Mouse (Mus musculus) ES-E14 (cell line): ENCODE measurements at regions not wholly inside any gene's neighbourhood (a gene's known extent, or its start where the extent isn't known, plus 50 kb on each side); places are given as distances from the start of the nearest gene placed in this dataset.

Experiments
- CHD2 ChIP-seq: IDR thresholded peaks from 2 replicates; pipeline ENCODE4 v1.6.1; 2014; ENCODE audit warnings: mild to moderate bottlenecking, low read depth, low read length, inconsistent platforms
- HCFC1 ChIP-seq: IDR thresholded peaks from 2 replicates; pipeline ENCODE4 v1.6.1; 2012; ENCODE audit warnings: low read length, inconsistent platforms, borderline replicate concordance; ENCODE audit not compliant: insufficient read depth
- MAFK ChIP-seq: IDR thresholded peaks from 2 replicates; pipeline ENCODE4 v1.6.1; 2014; ENCODE audit warnings: mild to moderate bottlenecking, low read depth, low read length, inconsistent platforms; ENCODE audit not compliant: insufficient read depth
- ZNF384 ChIP-seq: IDR thresholded peaks from 2 replicates; pipeline ENCODE4 v1.6.1; 2012; ENCODE audit warnings: low read depth, low read length, inconsistent platforms

DNA sequence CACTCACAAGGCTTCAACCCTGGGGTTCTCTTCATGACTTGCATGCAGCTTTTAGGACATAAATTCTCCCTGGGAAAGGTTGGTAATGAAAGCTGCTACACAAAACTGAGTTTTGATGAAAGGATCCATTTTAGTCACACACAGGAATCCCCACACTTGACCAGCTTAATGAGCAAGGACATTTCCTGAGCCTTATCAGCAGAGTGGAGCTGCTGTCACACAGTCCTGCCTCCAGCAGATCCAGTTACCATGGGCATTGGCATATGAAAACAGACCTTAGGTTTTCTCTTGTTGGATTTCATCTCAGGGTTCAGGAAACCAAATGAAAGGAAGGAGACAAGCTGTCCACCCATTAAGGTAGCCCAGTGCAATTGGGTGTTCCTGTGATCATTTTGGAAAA, 568.9 kb downstream of the Fat4 start:
- TF ChIP-seq MAFK (no peak), ZNF384 (no peak), HCFC1 (no peak), CHD2 (no peak)
